Mouse (Mus musculus) intestine, embryonic 15.5 days (tissue): ENCODE results near the gene Unc5cl. TPM values are rescaled to one million over a fixed set of nuclear protein-coding genes. Genes with fewer than 3 reads are reported as not detected.

Experiments
- ATAC-seq: fragments of 200-750 bp; cut with Nextera tagmentation; 2 replicates; pipeline ENCODE4 v1.8.0; 2017; ENCODE audit warnings: moderate TSS enrichment, moderate library complexity
- H3K27ac ChIP-seq: fragments of 300-500 bp; sonication (generic); 2 replicates; pipeline ENCODE4 v1.5.1; 2015; ENCODE audit warnings: mild to moderate bottlenecking, inconsistent platforms
- H3K27me3 ChIP-seq: fragments of 300-500 bp; sonication (generic); replicated peaks from 2 replicates; pipeline ENCODE4 v1.6.1; 2015; ENCODE audit warnings: inconsistent platforms
- H3K36me3 ChIP-seq: fragments of 300-500 bp; sonication (generic); 2 replicates; pipeline ENCODE4 v1.6.1; 2015; ENCODE audit warnings: inconsistent platforms
- H3K4me1 ChIP-seq: fragments of 300-500 bp; sonication (generic); replicated peaks from 2 replicates; pipeline ENCODE4 v1.6.1; 2015; ENCODE audit warnings: inconsistent platforms
- H3K4me2 ChIP-seq: fragments of 300-500 bp; sonication (generic); replicated peaks from 2 replicates; pipeline ENCODE4 v1.6.1; 2015; ENCODE audit warnings: mild to moderate bottlenecking, inconsistent platforms
- H3K4me3 ChIP-seq: fragments of 300-500 bp; sonication (generic); replicated peaks from 2 replicates; pipeline ENCODE4 v1.5.1; 2015; ENCODE audit warnings: inconsistent platforms
- H3K9ac ChIP-seq: fragments of 300-500 bp; sonication (generic); 2 replicates; pipeline ENCODE4 v1.6.1; 2015; ENCODE audit warnings: inconsistent platforms
- H3K9me3 ChIP-seq: fragments of 300-500 bp; sonication (generic); 2 replicates; pipeline ENCODE4 v1.6.1; 2016; ENCODE audit warnings: inconsistent platforms
- WGBS: fragments of 180-500 bp; shearing (Covaris S2); methylation state at CpG from one replicate; pipeline ENCODE4 v1.1.7; 2015; 5-methylcytosine and 5-hydroxymethylcytosine counted together
- polyA plus RNA-seq: library from polyadenylated mRNA; unstranded; fragments of >200 nt; fragmentation: Nextera tagmentation; extraction: Ambion mirVana; gene quantifications from 2 replicates; pipeline ENCODE4 v1.2.1, GENCODE M21; 2015

Unc5cl gene
- polyA plus RNA-seq, 1 experiment from 2014 or later, result 36.3 TPM

- no peak for ATAC-seq
- H3K9ac ChIP-seq, result no peak overlapping the region
- WGBS, result 87% methylated on average over 3 of the region's 3 CpGs
- no peak overlapping the region for H3K4me2 ChIP-seq
- H3K9me3 ChIP-seq, result no peaks in the 10 kb centered on the region
- H3K4me1 ChIP-seq, result no peaks in the 10 kb centered on the region
- H3K4me3 ChIP-seq, result no peak overlapping the region
- H3K36me3 ChIP-seq, result no peaks in the 10 kb centered on the region
- H3K27ac ChIP-seq, result no peak overlapping the region
- H3K27me3 ChIP-seq, result no peaks in the 10 kb centered on the region
These were observed 34.8 kb downstream of the Unc5cl start for GRCm38 (mm10) chr17:48489466-48489865.

- Histone ChIP-seq H3K4me2 (no peak overlapping the region), H3K9me3 (no peaks in the 10 kb centered on the region), H3K36me3 (no peaks in the 10 kb centered on the region), H3K9ac (no peak overlapping the region), H3K27ac (no peak overlapping the region), H3K27me3 (no peaks in the 10 kb centered on the region), H3K4me1 (no peaks in the 10 kb centered on the region), H3K4me3 (no peak overlapping the region)
- no peak for ATAC-seq
- WGBS, result 83% methylated on average over 8 of the region's 8 CpGs
These were observed 37.9 kb downstream of the Unc5cl start for GRCm38 (mm10) chr17:48492621-48493020.

- no peak overlapping the region for H3K4me3 ChIP-seq
- no peak overlapping the region for H3K4me2 ChIP-seq
- H3K27ac ChIP-seq, result no peak overlapping the region
- no peaks in the 10 kb centered on the region for H3K27me3 ChIP-seq
- H3K9ac ChIP-seq, result no peak overlapping the region
- H3K9me3 ChIP-seq, result no peaks in the 10 kb centered on the region
- ATAC-seq, result peak; percentile 82
- 43% methylated on average over 7 of the region's 7 CpGs for WGBS
- H3K4me1 ChIP-seq, result no peaks in the 10 kb centered on the region
- H3K36me3 ChIP-seq, result no peaks in the 10 kb centered on the region
These were observed 38.9 kb downstream of the Unc5cl start for GRCm38 (mm10) chr17:48493582-48493981.

GRCm38 (mm10) chr17:48493986-48494385, 39.3 kb downstream of the Unc5cl start:
- no peak overlapping the region for H3K27ac ChIP-seq
- peak; percentile 26; the same call in 1 of the 2 replicates for ATAC-seq
- no peaks in the 10 kb centered on the region for H3K36me3 ChIP-seq
- no peaks in the 10 kb centered on the region for H3K9me3 ChIP-seq
- H3K27me3 ChIP-seq, result no peaks in the 10 kb centered on the region
- no peak overlapping the region for H3K9ac ChIP-seq
- no peak overlapping the region for H3K4me2 ChIP-seq
- 65% methylated on average over 8 of the region's 8 CpGs for WGBS
- no peak overlapping the region for H3K4me3 ChIP-seq
- H3K4me1 ChIP-seq, result no peaks in the 10 kb centered on the region

GRCm38 (mm10) chr17:48497986-48498385, 43.3 kb downstream of the Unc5cl start:
- Histone ChIP-seq H3K27ac (no peak overlapping the region), H3K36me3 (no peaks in the 10 kb centered on the region), H3K4me2 (no peak overlapping the region), H3K4me3 (no peak overlapping the region), H3K27me3 (no peaks in the 10 kb centered on the region), H3K9me3 (no peaks in the 10 kb centered on the region), H3K4me1 (no peaks in the 10 kb centered on the region), H3K9ac (no peak overlapping the region)
- 62% methylated on average over 3 of the region's 3 CpGs for WGBS
- no peak for ATAC-seq

GRCm38 (mm10) chr17:48500846-48501445, 46.2 kb downstream of the Unc5cl start:
- no peaks in the 10 kb centered on the region for H3K27me3 ChIP-seq
- no peak overlapping the region for H3K9ac ChIP-seq
- H3K4me1 ChIP-seq, result no peaks in the 10 kb centered on the region; the same call in 1 of the 2 replicates
- no peak overlapping the region for H3K27ac ChIP-seq
- no peaks in the 10 kb centered on the region for H3K9me3 ChIP-seq
- no peak overlapping the region for H3K4me2 ChIP-seq
- peak; percentile 63 for ATAC-seq
- no peaks in the 10 kb centered on the region for H3K36me3 ChIP-seq
- H3K4me3 ChIP-seq, result no peak overlapping the region
- WGBS, result 81% methylated on average over 7 of the region's 7 CpGs

- Histone ChIP-seq H3K4me2 (no peak overlapping the region), H3K27me3 (no peaks in the 10 kb centered on the region), H3K9ac (no peak overlapping the region), H3K9me3 (no peaks in the 10 kb centered on the region), H3K4me3 (no peak overlapping the region), H3K4me1 (no peaks in the 10 kb centered on the region; the same call in 1 of the 2 replicates), H3K36me3 (no peaks in the 10 kb centered on the region), H3K27ac (no peak overlapping the region)
- WGBS, result 52% methylated on average over 3 of the region's 3 CpGs
- ATAC-seq, result no peak
These were observed 50.3 kb downstream of the Unc5cl start for GRCm38 (mm10) chr17:48505006-48505405.

GRCm38 (mm10) chr17:48506986-48507385, 52.3 kb downstream of the Unc5cl start:
- H3K27me3 ChIP-seq, result no peaks in the 10 kb centered on the region
- H3K27ac ChIP-seq, result no peak overlapping the region
- 75% methylated on average over 4 of the region's 4 CpGs for WGBS
- no peaks in the 10 kb centered on the region; the same call in 1 of the 2 replicates for H3K4me1 ChIP-seq
- H3K9me3 ChIP-seq, result no peaks in the 10 kb centered on the region
- no peak overlapping the region for H3K9ac ChIP-seq
- no peak for ATAC-seq
- no peak overlapping the region for H3K4me2 ChIP-seq
- H3K4me3 ChIP-seq, result no peak overlapping the region
- H3K36me3 ChIP-seq, result no peaks in the 10 kb centered on the region

GRCm38 (mm10) chr17:48509596-48509995, 54.9 kb downstream of the Unc5cl start:
- no peaks in the 10 kb centered on the region for H3K36me3 ChIP-seq
- H3K4me3 ChIP-seq, result no peak overlapping the region
- no peak overlapping the region for H3K27ac ChIP-seq
- no peaks in the 10 kb centered on the region for H3K27me3 ChIP-seq
- peaks cover 6% of the 10 kb centered on the region; the same call in 1 of the 2 replicates for H3K4me1 ChIP-seq
- no peak for ATAC-seq
- H3K9me3 ChIP-seq, result no peaks in the 10 kb centered on the region
- WGBS, result 64% methylated on average over 4 of the region's 4 CpGs
- H3K4me2 ChIP-seq, result no peak overlapping the region
- H3K9ac ChIP-seq, result no peak overlapping the region

GRCm38 (mm10) chr17:48512614-48513281, 58.0 kb downstream of the Unc5cl start:
- no peaks in the 10 kb centered on the region for H3K9me3 ChIP-seq
- H3K27me3 ChIP-seq, result no peaks in the 10 kb centered on the region
- 0 out of 2 replicates have a peak, but pooled peaks cover 6% of the 10 kb centered on the region for H3K4me1 ChIP-seq
- WGBS, result 44% methylated on average over 18 of the region's 18 CpGs
- H3K27ac ChIP-seq, result no peak overlapping the region
- no peak overlapping the region for H3K9ac ChIP-seq
- no peak overlapping the region for H3K4me2 ChIP-seq
- no peaks in the 10 kb centered on the region for H3K36me3 ChIP-seq
- peak; percentile 39; the same call in 1 of the 2 replicates for ATAC-seq
- H3K4me3 ChIP-seq, result no peak overlapping the region

GRCm38 (mm10) chr17:48514613-48515012, 59.9 kb downstream of the Unc5cl start:
- Histone ChIP-seq H3K4me3 (no peak overlapping the region), H3K9me3 (no peaks in the 10 kb centered on the region), H3K27ac (no peak overlapping the region), H3K9ac (no peak overlapping the region), H3K36me3 (no peaks in the 10 kb centered on the region), H3K27me3 (no peaks in the 10 kb centered on the region), H3K4me2 (no peak overlapping the region), H3K4me1 (0 out of 2 replicates have a peak, but pooled peaks cover 6% of the 10 kb centered on the region)
- ATAC-seq, result peak; percentile 60; the same call in 1 of the 2 replicates
- 33% methylated on average over 4 of the region's 4 CpGs for WGBS

- H3K4me3 ChIP-seq, result no peak overlapping the region
- no peak overlapping the region for H3K4me2 ChIP-seq
- H3K4me1 ChIP-seq, result no peaks in the 10 kb centered on the region
- no peaks in the 10 kb centered on the region for H3K9me3 ChIP-seq
- ATAC-seq, result no peak
- no peak overlapping the region for H3K27ac ChIP-seq
- WGBS, result 81% methylated on average over 7 of the region's 7 CpGs
- H3K36me3 ChIP-seq, result no peaks in the 10 kb centered on the region
- H3K27me3 ChIP-seq, result no peaks in the 10 kb centered on the region
- no peak overlapping the region for H3K9ac ChIP-seq
These were observed 64.3 kb downstream of the Unc5cl start for GRCm38 (mm10) chr17:48519046-48519445.

GRCm38 (mm10) chr17:48520352-48520751, 65.7 kb downstream of the Unc5cl start:
- no peaks in the 10 kb centered on the region for H3K36me3 ChIP-seq
- no peaks in the 10 kb centered on the region for H3K27me3 ChIP-seq
- ATAC-seq, result no peak
- 94% methylated on average over 3 of the region's 3 CpGs for WGBS
- H3K27ac ChIP-seq, result no peak overlapping the region
- H3K9ac ChIP-seq, result no peak overlapping the region
- no peak overlapping the region for H3K4me2 ChIP-seq
- H3K9me3 ChIP-seq, result no peaks in the 10 kb centered on the region
- H3K4me3 ChIP-seq, result no peak overlapping the region
- H3K4me1 ChIP-seq, result no peaks in the 10 kb centered on the region
